Mouse (Mus musculus) common myeloid progenitor, adult 5-6 weeks (primary cell): Measurements from ENCODE around the gene Ttc4. TPM values are rescaled to one million over a fixed set of nuclear protein-coding genes. Genes with fewer than 3 reads are reported as not detected.

Experiments used
- ATAC-seq: replicated peaks from 2 replicates; pipeline ENCODE4 v1.8.0; 2016; ENCODE audit warnings: low read depth, mild to moderate bottlenecking, moderate TSS enrichment, inconsistent platforms; ENCODE audit not compliant: poor library complexity, severe bottlenecking
- total RNA-seq: library from RNA; stranded (forward); fragments of 200-1000, 187-1606 nt; gene quantifications from 2 replicates; pipeline ENCODE4 v1.2.3, GENCODE M21; 2017

Ttc4 gene
- total RNA-seq, result 33.4 and 43.4 TPM in 2 replicates

- ATAC-seq, result peak; percentile 100
Observed at GRCm38 (mm10) chr4:106678442-106679118, at the start of gene Ttc4. Gene Ttc4, minus strand, starts transcription at chr4:106678944.

- ATAC-seq, result no peak
Observed at GRCm38 (mm10) chr4:106720631-106721030, 41.9 kb upstream of the Ttc4 start.

- ATAC-seq, result 0 out of 2 replicates have a peak, but pooled peaks have one; percentile 18
Observed at GRCm38 (mm10) chr4:106713622-106714021, 34.9 kb upstream of the Ttc4 start.

- peak; percentile 84 for ATAC-seq
Observed at GRCm38 (mm10) chr4:106708408-106708807, 29.7 kb upstream of the Ttc4 start.

- ATAC-seq, result no peak
Observed at GRCm38 (mm10) chr4:106707957-106708356, 29.2 kb upstream of the Ttc4 start.

GRCm38 (mm10) chr4:106705096-106705665 is 26.4 kb upstream of the Ttc4 start:
- ATAC-seq, result no peak

- no peak for ATAC-seq
Observed at GRCm38 (mm10) chr4:106704416-106704815, 25.7 kb upstream of the Ttc4 start.

- no peak for ATAC-seq
Observed at GRCm38 (mm10) chr4:106703956-106704355, 25.2 kb upstream of the Ttc4 start.

- ATAC-seq, result no peak
Observed at GRCm38 (mm10) chr4:106700798-106701197, 22.1 kb upstream of the Ttc4 start.

- ATAC-seq, result peak; percentile 85
Observed at GRCm38 (mm10) chr4:106699989-106700388, 21.2 kb upstream of the Ttc4 start.

GRCm38 (mm10) chr4:106693841-106694430 is 15.2 kb upstream of the Ttc4 start:
- no peak for ATAC-seq

- 0 out of 2 replicates have a peak, but pooled peaks have one; percentile 18 for ATAC-seq
Observed at GRCm38 (mm10) chr4:106688636-106689296, 10.0 kb upstream of the Ttc4 start.

- ATAC-seq, result no peak
Observed at GRCm38 (mm10) chr4:106680955-106681354, 2.2 kb upstream of the Ttc4 start.

- ATAC-seq, result 0 out of 2 replicates have a peak, but pooled peaks have one; percentile 0
Observed at GRCm38 (mm10) chr4:106679152-106679551, 408 bp upstream of the Ttc4 start.

GRCm38 (mm10) chr4:106676749-106677148 is 2.0 kb downstream of the Ttc4 start:
- no peak for ATAC-seq

GRCm38 (mm10) chr4:106666546-106666945 is 12.2 kb downstream of the Ttc4 start:
- ATAC-seq, result no peak

GRCm38 (mm10) chr4:106665673-106666072 is 13.1 kb downstream of the Ttc4 start:
- no peak for ATAC-seq

GRCm38 (mm10) chr4:106665269-106665668 is 13.5 kb downstream of the Ttc4 start:
- no peak for ATAC-seq

GRCm38 (mm10) chr4:106664697-106665096 is 14.0 kb downstream of the Ttc4 start:
- no peak for ATAC-seq

- no peak for ATAC-seq
Observed at GRCm38 (mm10) chr4:106663956-106664470, 14.7 kb downstream of the Ttc4 start.

- no peak for ATAC-seq
Observed at GRCm38 (mm10) chr4:106655681-106656080, 23.1 kb downstream of the Ttc4 start.
